Mouse (Mus musculus) heart, postnatal 0 days (tissue): ENCODE results near the gene Dock8. TPM values are rescaled to one million over a fixed set of nuclear protein-coding genes. Genes with fewer than 3 reads are reported as not detected.
A peak's percentile ranks its signal among the peaks of the same experiment; 100 is the strongest.

Experiments used
- ATAC-seq: fragments of 200-750 bp; cut with Nextera tagmentation; 2 replicates; pipeline ENCODE4 v1.8.0; 2017; ENCODE audit warnings: low read depth, moderate number of reproducible peaks, moderate library complexity; ENCODE audit not compliant: insufficient read depth
- DNase-seq: peaks from one replicate; pipeline ENCODE4 v3.0.0-alpha.2; 2016; ENCODE audit warnings: low spot score
- H3K27ac ChIP-seq: fragments of 300-500 bp; sonication (generic); 2 replicates; pipeline ENCODE4 v1.5.1; 2014; ENCODE audit warnings: low read depth, mild to moderate bottlenecking
- H3K27me3 ChIP-seq: fragments of 300-500 bp; sonication (generic); 2 replicates; pipeline ENCODE4 v1.6.1; 2014; ENCODE audit warnings: low read length, mixed read lengths; ENCODE audit not compliant: control insufficient read depth, insufficient read depth
- H3K36me3 ChIP-seq: fragments of 300-500 bp; sonication (generic); replicated peaks from 2 replicates; pipeline ENCODE4 v1.6.1; 2014; ENCODE audit warnings: low read length, mixed read lengths; ENCODE audit not compliant: control insufficient read depth, insufficient read depth
- H3K4me1 ChIP-seq: fragments of 300-500 bp; sonication (generic); 2 replicates; pipeline ENCODE4 v1.6.1; 2014; ENCODE audit warnings: antibody characterized with exemption; ENCODE audit not compliant: control insufficient read depth, insufficient read depth
- H3K4me2 ChIP-seq: fragments of 300-500 bp; sonication (generic); 2 replicates; pipeline ENCODE4 v1.6.1; 2014; ENCODE audit warnings: low read depth, mild to moderate bottlenecking, low read length, moderate library complexity
- H3K4me3 ChIP-seq: fragments of 300-500 bp; sonication (generic); 2 replicates; pipeline ENCODE4 v1.5.1; 2014; ENCODE audit warnings: low read depth, low read length
- H3K9ac ChIP-seq: fragments of 300-500 bp; sonication (generic); replicated peaks from 2 replicates; pipeline ENCODE4 v1.6.1; 2014; ENCODE audit warnings: low read depth, low read length, mixed read lengths
- H3K9me3 ChIP-seq: fragments of 300-500 bp; sonication (generic); replicated peaks from 2 replicates; pipeline ENCODE4 v1.6.1; 2016; ENCODE audit warnings: low read length; ENCODE audit not compliant: control insufficient read depth
- CTCF ChIP-seq: IDR thresholded peaks from 2 replicates; pipeline ENCODE4 v1.5.1; 2016; ENCODE audit warnings: antibody characterized with exemption, control low read depth, low read depth
- EP300 ChIP-seq: IDR thresholded peaks from 2 replicates; pipeline ENCODE4 v1.6.1; 2016; ENCODE audit warnings: antibody characterized with exemption, low read depth
- WGBS: fragments of 180-500 bp; shearing (Covaris S2); extraction: QIAGEN DNeasy Blood & Tissue Kit; methylation state at CpG from one replicate; pipeline ENCODE4 v1.1.7; 2014; 5-methylcytosine and 5-hydroxymethylcytosine counted together
- polyA plus RNA-seq: library from polyadenylated mRNA; unstranded; fragments of >200 nt; fragmentation: Nextera tagmentation; extraction: Ambion mirVana; gene quantifications from 2 replicates; pipeline ENCODE4 v1.2.1, GENCODE M21; 2015
- total RNA-seq: library from RNA; depleted of rRNA; stranded (reverse); fragments of >200 nt; gene quantifications from 2 replicates; pipeline ENCODE4 v1.2.3, GENCODE M21; 2014; ENCODE audit warnings: low replicate concordance

The Dock8 gene
- total and polyA plus RNA-seq, 2 experiments from 2014 or later: 2.4 to 6.0 TPM

- Histone ChIP-seq H3K4me2 (no peak overlapping the region), H3K27ac (no peak overlapping the region), H3K4me3 (no peak overlapping the region), H3K4me1 (no peaks in the 10 kb centered on the region), H3K9ac (no peak overlapping the region), H3K36me3 (no peaks in the 10 kb centered on the region), H3K9me3 (no peaks in the 10 kb centered on the region), H3K27me3 (no peaks in the 10 kb centered on the region)
- 64% methylated on average over 9 of the region's 9 CpGs for WGBS
- TF ChIP-seq CTCF (no peak), EP300 (no peak)
- no peak for ATAC-seq
- no peak for DNase-seq
These were observed 106.3 kb downstream of the Dock8 start for GRCm38 (mm10) chr19:25105682-25106081.

GRCm38 (mm10) chr19:25106315-25106714 is 107.0 kb downstream of the Dock8 start:
- no peaks in the 10 kb centered on the region for H3K36me3 ChIP-seq
- H3K27ac ChIP-seq: no peak overlapping the region
- no peaks in the 10 kb centered on the region for H3K9me3 ChIP-seq
- no peaks in the 10 kb centered on the region for H3K27me3 ChIP-seq
- 88% methylated on average over 8 of the region's 8 CpGs for WGBS
- no peak for DNase-seq
- ATAC-seq: no peak
- H3K4me2 ChIP-seq: no peak overlapping the region
- no peak overlapping the region for H3K4me3 ChIP-seq
- H3K9ac ChIP-seq: no peak overlapping the region
- no peaks in the 10 kb centered on the region for H3K4me1 ChIP-seq
- TF ChIP-seq CTCF: no peak
- no peak for TF ChIP-seq EP300

- Histone ChIP-seq H3K4me2 (no peak overlapping the region), H3K9ac (no peak overlapping the region), H3K4me3 (no peak overlapping the region), H3K4me1 (no peaks in the 10 kb centered on the region), H3K27me3 (no peaks in the 10 kb centered on the region), H3K27ac (no peak overlapping the region), H3K36me3 (no peaks in the 10 kb centered on the region), H3K9me3 (no peaks in the 10 kb centered on the region)
- ATAC-seq: no peak
- WGBS: 27% methylated on average over 4 of the region's 4 CpGs
- TF ChIP-seq CTCF: peak; percentile 71
- no peak for TF ChIP-seq EP300
- DNase-seq: peak; percentile 50
These were observed 108.1 kb downstream of the Dock8 start for GRCm38 (mm10) chr19:25107417-25107816.

GRCm38 (mm10) chr19:25111591-25112233 is 112.4 kb downstream of the Dock8 start:
- no peaks in the 10 kb centered on the region for H3K36me3 ChIP-seq
- TF ChIP-seq CTCF: no peak
- TF ChIP-seq EP300: no peak
- no peaks in the 10 kb centered on the region for H3K4me1 ChIP-seq
- no peaks in the 10 kb centered on the region for H3K27me3 ChIP-seq
- peak; percentile 14 for DNase-seq
- no peaks in the 10 kb centered on the region for H3K9me3 ChIP-seq
- no peak overlapping the region for H3K27ac ChIP-seq
- 49% methylated on average over 18 of the region's 18 CpGs for WGBS
- no peak overlapping the region for H3K4me3 ChIP-seq
- no peak for ATAC-seq
- H3K4me2 ChIP-seq: peak overlapping the region; percentile 26; the same call in 1 of the 2 replicates
- H3K9ac ChIP-seq: no peak overlapping the region

GRCm38 (mm10) chr19:25116981-25117380 is 117.6 kb downstream of the Dock8 start:
- H3K9ac ChIP-seq: no peak overlapping the region
- H3K36me3 ChIP-seq: no peaks in the 10 kb centered on the region
- DNase-seq (no peak), ATAC-seq (no peak)
- no peaks in the 10 kb centered on the region for H3K4me1 ChIP-seq
- no peaks in the 10 kb centered on the region for H3K27me3 ChIP-seq
- H3K27ac ChIP-seq: no peak overlapping the region
- 58% methylated on average over 2 of the region's 2 CpGs for WGBS
- no peaks in the 10 kb centered on the region for H3K9me3 ChIP-seq
- TF ChIP-seq EP300: no peak
- H3K4me3 ChIP-seq: no peak overlapping the region
- no peak overlapping the region for H3K4me2 ChIP-seq

GRCm38 (mm10) chr19:25122417-25122816 is 123.1 kb downstream of the Dock8 start:
- H3K27ac ChIP-seq: no peak overlapping the region
- H3K4me2 ChIP-seq: no peak overlapping the region
- H3K4me1 ChIP-seq: no peaks in the 10 kb centered on the region; the same call in 1 of the 2 replicates
- H3K36me3 ChIP-seq: no peaks in the 10 kb centered on the region
- no peak for TF ChIP-seq CTCF
- TF ChIP-seq EP300: no peak
- H3K9ac ChIP-seq: no peak overlapping the region
- no peak overlapping the region for H3K4me3 ChIP-seq
- no peaks in the 10 kb centered on the region for H3K27me3 ChIP-seq
- ATAC-seq (no peak), DNase-seq (no peak)
- 31% methylated on average over 8 of the region's 8 CpGs for WGBS
- no peaks in the 10 kb centered on the region for H3K9me3 ChIP-seq
